In genomic region chr19:8994813-8995607, GRCm38 (mm10) we compare ENCODE assay signal across 19 mouse cellular contexts. TPM values are rescaled to one million over a fixed set of nuclear protein-coding genes. Genes with fewer than 3 reads are reported as not detected.
DNase-seq lines count a peak whose midpoint lies in the region; ATAC-seq and TF ChIP-seq lines count a peak whose summit lies in the region.
"Had no signal": no experiment of that assay in that cellular context is flagged by ENCODE, and none has a peak within 500 bp of the region (broad histone marks: within the 10 kb centered on the region; RNA-seq: fewer than 3 reads in every experiment).

No protein-coding gene starts in this region.

- 68% methylated on average over 10 of the region's 10 CpGs for WGBS in heart, embryonic 14.5 days
- WGBS in intestine, postnatal 0 days = 35% methylated on average over 10 of the region's 10 CpGs
- 60% methylated on average over 10 of the region's 10 CpGs for WGBS in liver, embryonic 12.5 days (ENCODE audit: insufficient replicate concordance)

- no peak overlapping the region for H3K27ac ChIP-seq in heart, embryonic 14.5 days (replicated peaks in 1 of 2; ENCODE audit: control insufficient read depth in 1 of 2, insufficient read depth in 1 of 2, low read depth in 2 of 2, low read length in 2 of 2)
- peak overlapping the region; percentile 66 for H3K27ac ChIP-seq in brown adipose tissue, adult 24 weeks (replicated peaks; ENCODE audit: low read depth, low read length)
- H3K27ac ChIP-seq in intestine, postnatal 0 days (ENCODE audit: low read depth, low read length) = peak overlapping the region; percentile 24; the same call in 1 of the 2 replicates
- no peak overlapping the region for H3K27ac ChIP-seq in liver, embryonic 12.5 days
- H3K27ac ChIP-seq: hindbrain, embryonic 12.5 days; layer of hippocampus, adult 2 months; left cerebral cortex, adult 2 months; limb, embryonic 12.5 days; midbrain, embryonic 10.5 days had no signal

- peaks cover 10% of the 10 kb centered on the region for H3K36me3 ChIP-seq in heart, embryonic 14.5 days (ENCODE audit: control insufficient read depth, insufficient read depth, low read length)
- H3K36me3 ChIP-seq in intestine, postnatal 0 days (ENCODE audit: control insufficient read depth, insufficient read depth) = peaks cover 15% of the 10 kb centered on the region; the same call in 1 of the 2 replicates
- no peaks in the 10 kb centered on the region for H3K36me3 ChIP-seq in liver, embryonic 12.5 days
- H3K36me3 ChIP-seq: hindbrain, embryonic 12.5 days; midbrain, embryonic 10.5 days had no signal

- peak; percentile 38; the same call in 1 of the 2 replicates for TF ChIP-seq CTCF in intestine, postnatal 0 days (IDR thresholded peaks at IDR 0.05; ENCODE audit: low read depth)

- H3K9ac ChIP-seq in heart, embryonic 14.5 days (ENCODE audit: low read length) = 0 out of 2 replicates have a peak overlapping the region, but pooled peaks have one; percentile 12
- no peak overlapping the region for H3K9ac ChIP-seq in intestine, postnatal 0 days (ENCODE audit: low read depth, low read length)
- H3K9ac ChIP-seq in liver, embryonic 12.5 days = no peak overlapping the region
- H3K9ac ChIP-seq: hindbrain, embryonic 12.5 days; limb, embryonic 12.5 days had no signal

- H3K4me1 ChIP-seq in heart, embryonic 14.5 days (ENCODE audit: control insufficient read depth in 2 of 2, insufficient read depth in 2 of 2, low read length in 2 of 2) = peaks cover 44 to 81% of the 10 kb centered on the region in 2 experiments
- peaks cover 40% of the 10 kb centered on the region for H3K4me1 ChIP-seq in brown adipose tissue, adult 24 weeks (ENCODE audit: control insufficient read depth, insufficient read depth, insufficient read length, low read length)
- peaks cover 30% of the 10 kb centered on the region for H3K4me1 ChIP-seq in intestine, postnatal 0 days (replicated peaks; ENCODE audit: control insufficient read depth, insufficient read depth, low read length)
- peaks cover 45% of the 10 kb centered on the region for H3K4me1 ChIP-seq in liver, embryonic 12.5 days

- no peak for DNase-seq in heart, postnatal 25 days (ENCODE audit: low spot score)
- DNase-seq in CD4-positive helper T cell, adult 2 months (ENCODE audit: low read depth, low spot score) = peak; percentile 34
- no peak for DNase-seq in layer of hippocampus, postnatal 10 days (ENCODE audit: low spot score in 2 of 2)
- no peak for DNase-seq in frontal cortex, postnatal 14 days (ENCODE audit: low spot score in 2 of 2)
- DNase-seq: cerebellum, postnatal 10 days; kidney, adult 11 months; kidney, postnatal 10 days; lung, postnatal 14 days; thymus, postnatal 36 days had no signal

- H3K4me2 ChIP-seq in heart, embryonic 14.5 days (ENCODE audit: low read length) = no peak overlapping the region
- peak overlapping the region; percentile 24; the same call in 1 of the 2 replicates for H3K4me2 ChIP-seq in intestine, postnatal 0 days (replicated peaks; ENCODE audit: low read depth)
- no peak overlapping the region for H3K4me2 ChIP-seq in liver, embryonic 12.5 days
- H3K4me2 ChIP-seq: hindbrain, embryonic 12.5 days; limb, embryonic 12.5 days had no signal

- no peak for ATAC-seq in heart, embryonic 14.5 days (ENCODE audit: insufficient number of reproducible peaks, insufficient read depth, low FRiP score, low read depth)
- ATAC-seq in intestine, postnatal 0 days = peak; percentile 38
- ATAC-seq in liver, embryonic 12.5 days = no peak
- ATAC-seq: forebrain, embryonic 14.5 days had no signal

- H3K9me3 ChIP-seq in heart, embryonic 14.5 days (ENCODE audit: control insufficient read depth, low read length) = no peaks in the 10 kb centered on the region
- H3K9me3 ChIP-seq in intestine, postnatal 0 days (ENCODE audit: control insufficient read depth) = no peaks in the 10 kb centered on the region
- no peaks in the 10 kb centered on the region for H3K9me3 ChIP-seq in liver, embryonic 12.5 days (replicated peaks)
- H3K9me3 ChIP-seq: hindbrain, embryonic 12.5 days; limb, embryonic 12.5 days; midbrain, embryonic 10.5 days had no signal

- intact Hi-C loops in heart, postnatal 25 days (cut with DNase I) = loop anchor here (2.0 kb wide), 1 partner anchor 38 kb away; no protein-coding TSS in a partner anchor

- no peaks in the 10 kb centered on the region for H3K27me3 ChIP-seq in heart, embryonic 14.5 days (ENCODE audit: control insufficient read depth, insufficient read depth, low read length)
- no peaks in the 10 kb centered on the region for H3K27me3 ChIP-seq in intestine, postnatal 0 days (replicated peaks; ENCODE audit: control insufficient read depth, insufficient read depth, low read length)
- peaks cover 21% of the 10 kb centered on the region for H3K27me3 ChIP-seq in liver, embryonic 12.5 days (replicated peaks)
- H3K27me3 ChIP-seq: limb, embryonic 12.5 days had no signal

- H3K4me3 ChIP-seq in heart, embryonic 14.5 days (ENCODE audit: control insufficient read depth in 1 of 2, insufficient read depth in 1 of 2, low read depth in 1 of 2, low read length in 2 of 2) = no peak overlapping the region
- peak overlapping the region; percentile 8 for H3K4me3 ChIP-seq in brown adipose tissue, adult 24 weeks (ENCODE audit: insufficient read depth, low read depth, low read length)
- H3K4me3 ChIP-seq in intestine, postnatal 0 days (ENCODE audit: low read depth, low read length) = no peak overlapping the region
- H3K4me3 ChIP-seq in liver, embryonic 12.5 days = no peak overlapping the region
- H3K4me3 ChIP-seq: hindbrain, embryonic 12.5 days; layer of hippocampus, adult 2 months; left cerebral cortex, adult 2 months; limb, embryonic 12.5 days; midbrain, embryonic 10.5 days had no signal

RNA-seq across cellular contexts. Expression of gene Ahnak, which starts 5.9 kb away (rescaled TPM):
- polyA plus RNA-seq in heart, embryonic 14.5 days (2014; fragmentation: Nextera tagmentation; extraction: Ambion mirVana) = 29.4 and 30.6 TPM in 2 replicates
- total RNA-seq in heart, postnatal 25 days (2021) = 100 to 1,000 TPM; 283 to 326 TPM
- polyA plus RNA-seq in brown adipose tissue, adult 24 weeks (2012; ENCODE audit: insufficient read depth, insufficient read length, missing spikeins) = 133 and 177 TPM in 2 replicates
- 26.2 and 30.1 TPM in 2 replicates for polyA plus RNA-seq in intestine, postnatal 0 days (2015; fragmentation: Nextera tagmentation; extraction: Ambion mirVana)
- 10 to 100 TPM; 17.2 to 18.5 TPM for total RNA-seq in layer of hippocampus, postnatal 10 days (2021)
- 1.8 and 2.0 TPM in 2 replicates for polyA plus RNA-seq in liver, embryonic 12.5 days (2016; fragmentation: Nextera tagmentation; extraction: Ambion mirVana)

RNA-seq across cellular contexts. Expression of gene Eef1g, which starts 28.2 kb away (rescaled TPM):
- polyA plus RNA-seq in heart, embryonic 14.5 days (2014; fragmentation: Nextera tagmentation; extraction: Ambion mirVana) = 234 and 253 TPM in 2 replicates
- total RNA-seq in heart, postnatal 25 days (2021) = 100 to 1,000 TPM; 241 to 256 TPM
- polyA plus RNA-seq in brown adipose tissue, adult 24 weeks (2012; ENCODE audit: insufficient read depth, insufficient read length, missing spikeins) = 134 and 135 TPM in 2 replicates
- polyA plus RNA-seq in intestine, postnatal 0 days (2015; fragmentation: Nextera tagmentation; extraction: Ambion mirVana) = 164 and 168 TPM in 2 replicates
- total RNA-seq in layer of hippocampus, postnatal 10 days (2021) = 100 to 1,000 TPM; 283 to 287 TPM
- polyA plus RNA-seq in liver, embryonic 12.5 days (2016; fragmentation: Nextera tagmentation; extraction: Ambion mirVana) = 358 and 366 TPM in 2 replicates

RNA-seq across cellular contexts. Expression of gene Tut1, which starts 41.4 kb away (rescaled TPM):
- polyA plus RNA-seq in heart, embryonic 14.5 days (2014; fragmentation: Nextera tagmentation; extraction: Ambion mirVana) = 14.5 and 15.6 TPM in 2 replicates
- 1 to 10 TPM; 7.2 to 8.8 TPM for total RNA-seq in heart, postnatal 25 days (2021)
- polyA plus RNA-seq in brown adipose tissue, adult 24 weeks (2012; ENCODE audit: insufficient read depth, insufficient read length, missing spikeins) = 6.9 and 7.5 TPM in 2 replicates
- polyA plus RNA-seq in intestine, postnatal 0 days (2015; fragmentation: Nextera tagmentation; extraction: Ambion mirVana) = 10.7 and 11.1 TPM in 2 replicates
- 10 to 100 TPM; 15.6 to 16.2 TPM for total RNA-seq in layer of hippocampus, postnatal 10 days (2021)
- 26.0 and 27.7 TPM in 2 replicates for polyA plus RNA-seq in liver, embryonic 12.5 days (2016; fragmentation: Nextera tagmentation; extraction: Ambion mirVana)

RNA-seq across cellular contexts. Expression of gene Mta2, which starts 53.3 kb away (rescaled TPM):
- polyA plus RNA-seq in heart, embryonic 14.5 days (2014; fragmentation: Nextera tagmentation; extraction: Ambion mirVana) = 19.8 and 26.5 TPM in 2 replicates
- 10 to 100 TPM; 29.5 to 32.3 TPM for total RNA-seq in heart, postnatal 25 days (2021)
- 28.2 and 30.6 TPM in 2 replicates for polyA plus RNA-seq in brown adipose tissue, adult 24 weeks (2012; ENCODE audit: insufficient read depth, insufficient read length, missing spikeins)
- 53.1 and 54.1 TPM in 2 replicates for polyA plus RNA-seq in intestine, postnatal 0 days (2015; fragmentation: Nextera tagmentation; extraction: Ambion mirVana)
- total RNA-seq in layer of hippocampus, postnatal 10 days (2021) = 10 to 100 TPM; 60.6 to 67.9 TPM
- 138 and 140 TPM in 2 replicates for polyA plus RNA-seq in liver, embryonic 12.5 days (2016; fragmentation: Nextera tagmentation; extraction: Ambion mirVana)

Comparison
In these comparisons a context has a peak if more than half of its experiments do, and no peak if none do; other contexts are left out.
1. H3K27ac ChIP-seq: peak in brown adipose tissue, adult 24 weeks (single experiment) and intestine, postnatal 0 days (single experiment); none in heart, embryonic 14.5 days (0 of 2) and liver, embryonic 12.5 days (single experiment).